Mouse (Mus musculus) gastrocnemius, postnatal 14 days (tissue): Measurements from ENCODE around the gene Large2. TPM values are rescaled to one million over a fixed set of nuclear protein-coding genes. Genes with fewer than 3 reads are reported as not detected.
A peak's percentile ranks its signal among the peaks of the same experiment; 100 is the strongest.

Source experiments
- DNase-seq: peaks from one replicate; pipeline ENCODE4 v3.0.0; 2021; ENCODE audit warnings: mixed read lengths
- intact Hi-C: fragments of 180-260 bp; cut with DNase I; formaldehyde crosslinking; loops from one replicate; pipeline ENCODE4 v1.15.1; 2025; ENCODE audit warnings: low total_unique reads
- total RNA-seq, 2 experiments: library from RNA; stranded (reverse); gene quantifications; 2 replicates each; pipeline ENCODE4 v1.2.3; 2021

The Large2 gene
- total RNA-seq, 2 experiments from 2014 or later = 0.41 TPM; not detected in 1

GRCm38 (mm10) chr2:92391703-92392317, 17.1 kb upstream of the Large2 start:
- DNase-seq = peak; percentile 37
- intact Hi-C loops = no loop called here

GRCm38 (mm10) chr2:92391116-92391515, 16.4 kb upstream of the Large2 start:
- intact Hi-C loops = no loop called here
- no peak for DNase-seq

- DNase-seq = peak; percentile 61
- intact Hi-C loops = no loop called here
Measured at GRCm38 (mm10) chr2:92390206-92390930, 15.7 kb upstream of the Large2 start.

- intact Hi-C loops = no loop called here
- DNase-seq = no peak
Measured at GRCm38 (mm10) chr2:92389645-92390044, 15.0 kb upstream of the Large2 start.

- intact Hi-C loops = no loop called here
- peak; percentile 85 for DNase-seq
Measured at GRCm38 (mm10) chr2:92388891-92389641, 14.4 kb upstream of the Large2 start.

- no peak for DNase-seq
- intact Hi-C loops = no loop called here
Measured at GRCm38 (mm10) chr2:92388081-92388517, 13.4 kb upstream of the Large2 start.

- intact Hi-C loops = no loop called here
- no peak for DNase-seq
Measured at GRCm38 (mm10) chr2:92387646-92388045, 13.0 kb upstream of the Large2 start.

GRCm38 (mm10) chr2:92386821-92387570, 12.3 kb upstream of the Large2 start:
- intact Hi-C loops = no loop called here
- DNase-seq = no peak

- intact Hi-C loops = no loop called here
- DNase-seq = no peak
Measured at GRCm38 (mm10) chr2:92385113-92386051, 10.7 kb upstream of the Large2 start.

GRCm38 (mm10) chr2:92384101-92384500, 9.4 kb upstream of the Large2 start:
- DNase-seq = no peak
- intact Hi-C loops = no loop called here

- intact Hi-C loops = no loop called here
- DNase-seq = no peak
Measured at GRCm38 (mm10) chr2:92382759-92383158, 8.1 kb upstream of the Large2 start.

GRCm38 (mm10) chr2:92381901-92382588, 7.4 kb upstream of the Large2 start, which contains the start of gene 1700029I15Rik:
Gene 1700029I15Rik, plus strand, starts transcription at chr2:92382538.
- intact Hi-C loops = no loop called here
- DNase-seq = no peak

- no peak for DNase-seq
- intact Hi-C loops = no loop called here
Measured at GRCm38 (mm10) chr2:92381161-92381560, 6.5 kb upstream of the Large2 start.

- intact Hi-C loops = no loop called here
- DNase-seq = no peak
Measured at GRCm38 (mm10) chr2:92380495-92381050, 5.9 kb upstream of the Large2 start.

GRCm38 (mm10) chr2:92379783-92380494, 5.3 kb upstream of the Large2 start:
- no peak for DNase-seq
- intact Hi-C loops = no loop called here

GRCm38 (mm10) chr2:92377320-92377719, 2.7 kb upstream of the Large2 start:
- intact Hi-C loops = no loop called here

GRCm38 (mm10) chr2:92376300-92376699, 1.6 kb upstream of the Large2 start:
- DNase-seq = no peak
- intact Hi-C loops = no loop called here

More at GRCm38 (mm10) chr2:92377320-92377719, 2.7 kb upstream of the Large2 start:
- DNase-seq = no peak
